ENCODE assay signal across 8 mouse cellular contexts in the genomic region with DNA sequence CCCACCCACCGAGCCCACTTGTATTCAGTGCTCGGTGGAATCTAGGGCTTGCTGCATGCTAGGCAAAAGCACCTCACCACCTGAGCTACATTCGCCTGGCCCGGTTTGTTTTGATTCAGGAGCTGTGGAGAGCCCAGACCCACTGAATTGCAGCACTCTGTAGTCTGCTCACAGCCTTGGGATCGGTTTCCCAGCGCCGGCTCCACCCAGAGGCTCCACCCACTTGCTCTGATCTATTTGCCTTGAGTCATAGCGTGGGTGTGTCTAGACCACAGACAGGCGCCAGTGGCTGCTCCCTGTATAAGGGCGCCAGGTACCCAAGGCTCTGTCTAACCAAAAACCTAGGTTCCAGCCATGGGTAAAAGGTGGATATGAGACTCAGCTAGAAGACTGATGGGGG. TPM values are rescaled to one million over a fixed set of nuclear protein-coding genes. Genes with fewer than 3 reads are reported as not detected.
DNase-seq lines count a peak whose midpoint lies in the region; ATAC-seq and TF ChIP-seq lines count a peak whose summit lies in the region.

No protein-coding gene starts in this region.

- no peak overlapping the region for H3K9ac ChIP-seq in hindbrain, postnatal 0 days (replicated peaks; ENCODE audit: low read length)
- no peak overlapping the region for H3K9ac ChIP-seq in limb, embryonic 15.5 days
- no peak overlapping the region for H3K9ac ChIP-seq in midbrain, embryonic 15.5 days
- no peak overlapping the region for H3K9ac ChIP-seq in stomach, postnatal 0 days (ENCODE audit: low read length)

- H3K27me3 ChIP-seq in hindbrain, postnatal 0 days (ENCODE audit: insufficient read depth, low read length) = no peaks in the 10 kb centered on the region
- no peaks in the 10 kb centered on the region for H3K27me3 ChIP-seq in limb, embryonic 15.5 days
- no peaks in the 10 kb centered on the region for H3K27me3 ChIP-seq in midbrain, embryonic 15.5 days (replicated peaks)
- H3K27me3 ChIP-seq in stomach, postnatal 0 days (ENCODE audit: control insufficient read depth, insufficient read depth, low read length) = no peaks in the 10 kb centered on the region

- WGBS in hindbrain, postnatal 0 days = 19% methylated on average over 10 of the region's 10 CpGs
- 8% methylated on average over 10 of the region's 10 CpGs for WGBS in limb, embryonic 15.5 days
- WGBS in midbrain, embryonic 15.5 days = 14% methylated on average over 10 of the region's 10 CpGs
- WGBS in stomach, postnatal 0 days = 7% methylated on average over 10 of the region's 10 CpGs

- ATAC-seq in common myeloid progenitor, adult 5-6 weeks (replicated peaks; ENCODE audit: low read depth, poor library complexity, severe bottlenecking) = peak; percentile 93
- peak; percentile 88 for ATAC-seq in hindbrain, postnatal 0 days
- peak; percentile 86 for ATAC-seq in limb, embryonic 15.5 days (ENCODE audit: insufficient number of reproducible peaks, low FRiP score, low TSS enrichment, low read depth)
- ATAC-seq in midbrain, embryonic 15.5 days (replicated peaks) = peak; percentile 52; the same call in 1 of the 2 replicates
- ATAC-seq in stomach, postnatal 0 days (ENCODE audit: low FRiP score, low TSS enrichment) = peak; percentile 94

- no peak for TF ChIP-seq CTCF in hindbrain, postnatal 0 days (IDR thresholded peaks at IDR 0.05; ENCODE audit: low read depth)
- no peak for TF ChIP-seq CTCF in stomach, postnatal 0 days (IDR thresholded peaks at IDR 0.05; ENCODE audit: low read depth)

- no peaks in the 10 kb centered on the region for H3K9me3 ChIP-seq in hindbrain, postnatal 0 days (ENCODE audit: low read length)
- H3K9me3 ChIP-seq in limb, embryonic 15.5 days = no peaks in the 10 kb centered on the region
- no peaks in the 10 kb centered on the region for H3K9me3 ChIP-seq in midbrain, embryonic 15.5 days
- H3K9me3 ChIP-seq in stomach, postnatal 0 days (ENCODE audit: control insufficient read depth, low read length) = no peaks in the 10 kb centered on the region

- 0 out of 2 replicates have a peak, but pooled peaks cover 3% of the 10 kb centered on the region for H3K4me1 ChIP-seq in hindbrain, postnatal 0 days (ENCODE audit: insufficient read depth, low read length)
- H3K4me1 ChIP-seq in limb, embryonic 15.5 days = peaks cover 24% of the 10 kb centered on the region
- peaks cover 4% of the 10 kb centered on the region; the same call in 1 of the 2 replicates for H3K4me1 ChIP-seq in midbrain, embryonic 15.5 days
- H3K4me1 ChIP-seq in stomach, postnatal 0 days (replicated peaks; ENCODE audit: control insufficient read depth, insufficient read depth) = no peaks in the 10 kb centered on the region

- no peak for TF ChIP-seq EP300 in stomach, postnatal 0 days (optimal IDR thresholded peaks at IDR 0.05)

- H3K27ac ChIP-seq in hindbrain, postnatal 0 days = no peak overlapping the region
- H3K27ac ChIP-seq in limb, embryonic 15.5 days = peak overlapping the region; percentile 17; the same call in 1 of the 2 replicates
- H3K27ac ChIP-seq in midbrain, embryonic 15.5 days = no peak overlapping the region
- H3K27ac ChIP-seq in stomach, postnatal 0 days (replicated peaks) = no peak overlapping the region

- peak overlapping the region; percentile 38 for H3K4me2 ChIP-seq in hindbrain, postnatal 0 days (ENCODE audit: low read depth, low read length)
- H3K4me2 ChIP-seq in limb, embryonic 15.5 days = peak overlapping the region; percentile 33
- peak overlapping the region; percentile 24; the same call in 1 of the 2 replicates for H3K4me2 ChIP-seq in midbrain, embryonic 15.5 days
- no peak overlapping the region for H3K4me2 ChIP-seq in stomach, postnatal 0 days (replicated peaks; ENCODE audit: low read depth)

- H3K36me3 ChIP-seq in hindbrain, postnatal 0 days (ENCODE audit: insufficient read depth, low read length) = no peaks in the 10 kb centered on the region
- H3K36me3 ChIP-seq in limb, embryonic 15.5 days = no peaks in the 10 kb centered on the region
- H3K36me3 ChIP-seq in midbrain, embryonic 15.5 days (replicated peaks) = no peaks in the 10 kb centered on the region
- no peaks in the 10 kb centered on the region for H3K36me3 ChIP-seq in stomach, postnatal 0 days (ENCODE audit: control insufficient read depth, insufficient read depth, low read length)

- DNase-seq in 3T3-L1 (ENCODE audit: low read depth, low spot score) = peak; percentile 94
- DNase-seq in MN1 (ENCODE audit: low spot score) = peak; percentile 87
- peak; percentile 53 for DNase-seq in gastrocnemius, postnatal 10 days
- peak; percentile 57 for DNase-seq in hindbrain, postnatal 0 days (ENCODE audit: low spot score)
- peak; percentile 91 for DNase-seq in stomach, postnatal 0 days (ENCODE audit: low spot score)

- no peak overlapping the region for H3K4me3 ChIP-seq in hindbrain, postnatal 0 days (ENCODE audit: low read length)
- H3K4me3 ChIP-seq in limb, embryonic 15.5 days = 0 out of 2 replicates have a peak overlapping the region, but pooled peaks have one; percentile 7
- H3K4me3 ChIP-seq in midbrain, embryonic 15.5 days = no peak overlapping the region
- H3K4me3 ChIP-seq in stomach, postnatal 0 days (ENCODE audit: low read depth, low read length) = no peak overlapping the region

RNA-seq across cellular contexts. Expression of a gene that starts 36.1 kb away (rescaled TPM):
- 82.8 and 85.3 TPM in 2 replicates for total RNA-seq in common myeloid progenitor, adult 5-6 weeks (2017)
- total RNA-seq in gastrocnemius, postnatal 10 days (2021) = 100 to 1,000 TPM; 131 to 156 TPM
- total RNA-seq in hindbrain, postnatal 0 days (2014; rRNA removed) = 103 and 115 TPM in 2 replicates
- polyA plus RNA-seq in hindbrain, postnatal 0 days (2015; fragmentation: Nextera tagmentation; extraction: Ambion mirVana) = 85.6 and 86.1 TPM in 2 replicates
- 164 and 170 TPM in 2 replicates for polyA plus RNA-seq in limb, embryonic 15.5 days (2015; fragmentation: Nextera tagmentation; extraction: Ambion mirVana)
- 142 and 149 TPM in 2 replicates for polyA plus RNA-seq in midbrain, embryonic 15.5 days (2015; fragmentation: Nextera tagmentation; extraction: Ambion mirVana)
- 63.0 and 81.9 TPM in 2 replicates for polyA plus RNA-seq in stomach, postnatal 0 days (2015; fragmentation: Nextera tagmentation; extraction: Ambion mirVana)
